Mouse (Mus musculus) bone marrow, adult 2 months (tissue): ENCODE measurements around the gene Card19.
A peak's percentile ranks its signal among the peaks of the same experiment; 100 is the strongest.

Source experiments
- CTCF ChIP-seq: fragments of 200-500 bp; IDR thresholded peaks from 2 replicates; pipeline ENCODE4 v1.5.1; 2011; ENCODE audit warnings: low read length, control low read depth; ENCODE audit not compliant: control insufficient read depth, insufficient read depth
- POLR2A ChIP-seq: fragments of 200-500 bp; IDR thresholded peaks from 2 replicates; pipeline ENCODE4 v1.6.1; 2011; ENCODE audit warnings: low read depth, mild to moderate bottlenecking, control low read depth, low read length, borderline replicate concordance; ENCODE audit not compliant: control insufficient read depth

- no peak for TF ChIP-seq CTCF
- 0 out of 2 replicates have a peak, but pooled peaks have one; percentile 21 for TF ChIP-seq POLR2A
These were observed 19.1 kb downstream of the Card19 start for GRCm38 (mm10) chr13:49196766-49197165.
